Mouse (Mus musculus) retina, postnatal 1 day (tissue): Measurements from ENCODE around the gene Cr2.
A peak's percentile ranks its signal among the peaks of the same experiment; 100 is the strongest.
"Not testable (repeated sequence)": the region's sequence is repeated elsewhere in the genome, so short reads cannot be mapped to it uniquely, and the experiment has no call there.

Experiments
- DNase-seq: peaks from one replicate; pipeline ENCODE4 v3.0.0-alpha.2; 2012

Gene Cr2

GRCm38 (mm10) chr1:195175980-195176931 lies at the start of gene Cr2:
TSS of gene Cr2 (minus strand) at chr1:195176716.
- DNase-seq, result peak; percentile 81

GRCm38 (mm10) chr1:195221781-195222180 lies 45.3 kb upstream of the Cr2 start:
- no peak for DNase-seq

- DNase-seq, result not testable (repeated sequence)
These were observed 36.3 kb upstream of the Cr2 start for GRCm38 (mm10) chr1:195212851-195213250.

- no peak for DNase-seq
These were observed 8.2 kb upstream of the Cr2 start for GRCm38 (mm10) chr1:195184746-195185145.

GRCm38 (mm10) chr1:195164996-195165755 lies 11.3 kb downstream of the Cr2 start:
- DNase-seq, result no peak

- no peak for DNase-seq
These were observed 44.4 kb downstream of the Cr2 start for GRCm38 (mm10) chr1:195132070-195132469.

GRCm38 (mm10) chr1:195131675-195132015 lies 44.9 kb downstream of the Cr2 start:
- DNase-seq, result no peak

GRCm38 (mm10) chr1:195130953-195131674 lies 45.4 kb downstream of the Cr2 start, which contains the start of gene Cr1l:
TSS of gene Cr1l (minus strand) at chr1:195131586.
- peak; percentile 94 for DNase-seq

- no peak for DNase-seq
These were observed 46.0 kb downstream of the Cr2 start for GRCm38 (mm10) chr1:195130479-195130878.

- DNase-seq, result no peak
These were observed 46.6 kb downstream of the Cr2 start for GRCm38 (mm10) chr1:195129867-195130266.

GRCm38 (mm10) chr1:195114414-195114813 lies 62.1 kb downstream of the Cr2 start:
- DNase-seq, result no peak

GRCm38 (mm10) chr1:195113621-195114020 lies 62.9 kb downstream of the Cr2 start:
- DNase-seq, result no peak

GRCm38 (mm10) chr1:195100693-195101092 lies 75.8 kb downstream of the Cr2 start:
- DNase-seq, result no peak

- DNase-seq, result no peak
These were observed 78.5 kb downstream of the Cr2 start for GRCm38 (mm10) chr1:195098004-195098403.

GRCm38 (mm10) chr1:195092220-195092720 lies 84.2 kb downstream of the Cr2 start, which contains the start of gene Cd46:
TSS of gene Cd46 (minus strand) at chr1:195092249.
- peak; percentile 80 for DNase-seq

GRCm38 (mm10) chr1:195091699-195092219 lies 84.8 kb downstream of the Cr2 start:
- no peak for DNase-seq
